Mouse (Mus musculus) CH12.LX (cell line): ENCODE results near the gene Agpat3.

Experiments
- CTCF ChIP-seq, 2 experiments: IDR thresholded peaks in 1 of 2; conservative IDR thresholded peaks in 1 of 2; 2 replicates each; pipeline ENCODE4 v1.5.1; 2011 to 2012; ENCODE audit warnings: low read depth in 2 of 2, low read length in 2 of 2, improper control_type of control experiment in 1 of 2, inconsistent platforms in 1 of 2, mild to moderate bottlenecking in 1 of 2, moderate library complexity in 1 of 2
- EP300 ChIP-seq: IDR thresholded peaks from 2 replicates; pipeline ENCODE4 v1.6.1; 2011; ENCODE audit warnings: low read length, improper control_type of control experiment
- HCFC1 ChIP-seq: IDR thresholded peaks from 2 replicates; pipeline ENCODE4 v1.6.1; 2012; ENCODE audit warnings: low read depth, mild to moderate bottlenecking, inconsistent platforms, low read length, improper control_type of control experiment
- MAX ChIP-seq: IDR thresholded peaks from 2 replicates; pipeline ENCODE4 v1.6.1; 2011; ENCODE audit warnings: low read length, improper control_type of control experiment
- MEF2A ChIP-seq: IDR thresholded peaks from 2 replicates; pipeline ENCODE4 v1.6.1; 2014; ENCODE audit warnings: low read depth, mild to moderate bottlenecking, inconsistent platforms, low read length, improper control_type of control experiment, borderline replicate concordance
- MXI1 ChIP-seq: IDR thresholded peaks from 2 replicates; pipeline ENCODE4 v1.6.1; 2011; ENCODE audit warnings: mild to moderate bottlenecking, low read depth, low read length, improper control_type of control experiment
- MYC ChIP-seq: IDR thresholded peaks from 2 replicates; pipeline ENCODE4 v1.6.1; 2011; ENCODE audit warnings: low read depth, mild to moderate bottlenecking, improper control_type of control experiment, low read length
- POLR2A ChIP-seq: IDR thresholded peaks from 2 replicates; pipeline ENCODE4 v1.6.1; 2011; ENCODE audit warnings: low read depth, mild to moderate bottlenecking, improper control_type of control experiment, low read length
- RAD21 ChIP-seq: IDR thresholded peaks from 2 replicates; pipeline ENCODE4 v1.6.1; 2011; ENCODE audit warnings: low read depth, mild to moderate bottlenecking, low read length, improper control_type of control experiment, moderate library complexity
- ZMIZ1 ChIP-seq: IDR thresholded peaks from 2 replicates; pipeline ENCODE4 v1.6.1; 2012; ENCODE audit warnings: low read depth, mild to moderate bottlenecking, inconsistent platforms, low read length, improper control_type of control experiment

GRCm38 (mm10) chr10:78319940-78320339 lies 32.3 kb downstream of the Agpat3 start:
- TF ChIP-seq CTCF (conservative IDR thresholded peaks at IDR 0.05 in 1 of 2, IDR thresholded peaks at IDR 0.05 in 1 of 2; ENCODE audit: low read depth in 2 of 2, low read length in 2 of 2) (no peak), MYC (no peak), MEF2A (no peak), HCFC1 (no peak), MXI1 (no peak), EP300 (no peak), POLR2A (no peak), ZMIZ1 (no peak), RAD21 (no peak), MAX (no peak)
